Mouse (Mus musculus) bone marrow, adult 2 months (tissue): Measurements from ENCODE around the gene Dip2a.

Experiments
- CTCF ChIP-seq: fragments of 200-500 bp; IDR thresholded peaks from 2 replicates; pipeline ENCODE4 v1.5.1; 2011; ENCODE audit warnings: low read length, control low read depth; ENCODE audit not compliant: control insufficient read depth, insufficient read depth
- POLR2A ChIP-seq: fragments of 200-500 bp; IDR thresholded peaks from 2 replicates; pipeline ENCODE4 v1.6.1; 2011; ENCODE audit warnings: low read depth, mild to moderate bottlenecking, control low read depth, low read length, borderline replicate concordance; ENCODE audit not compliant: control insufficient read depth

DNA sequence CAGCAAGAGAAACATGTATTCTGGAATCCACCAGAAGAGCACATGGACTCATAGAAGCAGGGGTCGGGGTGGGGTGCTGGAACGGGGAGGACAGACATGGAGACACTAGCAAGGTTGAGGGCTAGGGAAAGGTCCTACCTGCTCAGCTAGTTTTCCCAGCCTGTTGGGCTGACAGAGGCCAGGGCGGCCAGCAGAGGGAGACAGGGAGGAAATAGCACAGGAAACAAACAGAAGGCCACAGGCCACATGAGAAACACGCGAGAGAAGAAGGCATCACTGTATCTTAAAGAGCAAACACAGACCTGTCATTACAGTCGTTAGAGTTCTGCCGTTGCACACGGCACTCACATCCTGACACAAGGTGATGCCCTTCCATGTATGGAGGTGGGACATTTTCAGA is 73.9 kb downstream of the Dip2a start:
- TF ChIP-seq POLR2A = no peak
- peak; percentile 71 for TF ChIP-seq CTCF
